Mouse (Mus musculus) testis, adult 2 months (tissue): ENCODE measurements at regions not wholly inside any gene's neighbourhood (a gene's known extent, or its start where the extent isn't known, plus 50 kb on each side); places are given as distances from the start of the nearest gene placed in this dataset.

ENCODE experiments used
- CTCF ChIP-seq: fragments of 200-500 bp; IDR thresholded peaks from 2 replicates; pipeline ENCODE4 v1.5.1; 2012; ENCODE audit warnings: low read depth, mild to moderate bottlenecking, inconsistent platforms, low read length, moderate library complexity; ENCODE audit not compliant: control insufficient read depth, insufficient read depth, insufficient replicate concordance
- POLR2A ChIP-seq: fragments of 200-500 bp; IDR thresholded peaks from 2 replicates; pipeline ENCODE4 v1.6.1; 2012; ENCODE audit warnings: low read depth, mild to moderate bottlenecking, inconsistent platforms, low read length, moderate library complexity; ENCODE audit not compliant: control insufficient read depth

DNA sequence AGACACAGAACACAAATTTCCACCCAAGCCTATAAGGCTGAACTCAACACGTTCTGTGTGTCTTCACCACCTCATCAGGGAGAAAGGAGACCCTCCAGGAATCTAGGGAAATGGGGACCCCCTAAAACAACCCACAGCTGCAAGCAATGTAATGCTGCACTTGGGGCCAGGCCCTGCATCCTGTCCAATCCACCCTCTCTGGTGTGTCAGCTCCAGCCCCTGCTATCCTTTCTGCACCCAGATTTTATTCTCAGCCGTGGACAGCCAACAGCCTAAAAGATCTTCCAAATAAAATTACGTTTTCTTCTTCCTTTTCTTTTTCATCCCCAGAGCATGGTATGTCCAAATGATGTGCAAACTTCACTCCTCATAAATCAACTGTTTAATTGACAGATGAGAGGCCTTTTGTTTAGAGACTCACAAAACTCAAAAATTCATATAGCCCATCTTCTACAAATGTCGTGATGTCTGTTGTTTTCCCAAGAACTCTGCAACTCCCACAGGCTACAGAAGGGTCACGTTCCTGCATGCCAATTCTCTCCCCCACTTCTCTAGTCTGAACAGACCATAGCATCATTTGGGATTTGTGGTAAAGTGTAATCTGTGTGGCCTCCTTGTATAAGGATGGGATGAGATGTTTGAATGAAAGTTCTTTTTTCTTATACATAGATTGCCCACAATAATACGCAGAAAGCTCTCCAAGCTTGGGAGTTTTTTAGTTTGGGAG, 142.0 kb upstream of the Igf1 start:
- TF ChIP-seq POLR2A (no peak), CTCF (no peak)
